Mouse (Mus musculus): ENCODE measurements around the gene Clmn. TPM values are rescaled to one million over a fixed set of nuclear protein-coding genes. Genes with fewer than 3 reads are reported as not detected.

Clmn gene
- polyA plus RNA-seq, 1 experiment from 2014 or later, result 3.8 TPM

- Histone ChIP-seq H3K27ac (0 out of 2 replicates have a peak overlapping the region, but pooled peaks have one; percentile 28), H3K9me3 (no peaks in the 10 kb centered on the region), H3K27me3 (no peaks in the 10 kb centered on the region), H3K4me2 (replicated peaks) (no peak overlapping the region), H3K36me3 (peaks cover 76% of the 10 kb centered on the region), H3K9ac (no peak overlapping the region), H3K4me3 (no peak overlapping the region), H3K4me1 (peaks cover 44% of the 10 kb centered on the region)
- WGBS, result 33% methylated on average over 5 of the region's 5 CpGs
- ATAC-seq (ENCODE audit: low FRiP score, low read depth), result no peak
These were observed 148.5 kb downstream of the Clmn start for GRCm38 (mm10) chr12:104716409-104716808.

- H3K36me3 ChIP-seq, result peaks cover 82% of the 10 kb centered on the region
- H3K9me3 ChIP-seq, result no peaks in the 10 kb centered on the region
- H3K27me3 ChIP-seq, result no peaks in the 10 kb centered on the region
- ATAC-seq (ENCODE audit: low FRiP score, low read depth), result no peak
- no peak overlapping the region for H3K4me3 ChIP-seq
- 88% methylated on average over 5 of the region's 5 CpGs for WGBS
- no peak overlapping the region for H3K9ac ChIP-seq
- no peak overlapping the region for H3K4me2 ChIP-seq (replicated peaks)
- no peak overlapping the region for H3K27ac ChIP-seq
- peaks cover 44% of the 10 kb centered on the region for H3K4me1 ChIP-seq
These were observed 149.4 kb downstream of the Clmn start for GRCm38 (mm10) chr12:104715453-104715852.

Other genes with a start within 250 kb of the Clmn start
- 47.0 and 49.4 TPM in 2 replicates for gene Dicer1, start 113.1 kb downstream of the Clmn start, polyA plus RNA-seq (2015; fragmentation: Nextera tagmentation; extraction: Ambion mirVana)
- 1.4 and 1.6 TPM in 2 replicates for gene Syne3, start 144.7 kb upstream of the Clmn start, polyA plus RNA-seq (2015; fragmentation: Nextera tagmentation; extraction: Ambion mirVana)
- gene Glrx5, start 167.6 kb upstream of the Clmn start, polyA plus RNA-seq (2015; fragmentation: Nextera tagmentation; extraction: Ambion mirVana), result 146 and 148 TPM in 2 replicates

Data from limb, embryonic 13.5 days (tissue).